Mouse (Mus musculus) layer of hippocampus, adult 11-12 months (tissue): ENCODE data around the gene Vps37b.

Experiments used
- DNase-seq: peaks from one replicate; pipeline ENCODE4 v3.0.0; 2022; ENCODE audit warnings: low spot score

Vps37b gene

DNA sequence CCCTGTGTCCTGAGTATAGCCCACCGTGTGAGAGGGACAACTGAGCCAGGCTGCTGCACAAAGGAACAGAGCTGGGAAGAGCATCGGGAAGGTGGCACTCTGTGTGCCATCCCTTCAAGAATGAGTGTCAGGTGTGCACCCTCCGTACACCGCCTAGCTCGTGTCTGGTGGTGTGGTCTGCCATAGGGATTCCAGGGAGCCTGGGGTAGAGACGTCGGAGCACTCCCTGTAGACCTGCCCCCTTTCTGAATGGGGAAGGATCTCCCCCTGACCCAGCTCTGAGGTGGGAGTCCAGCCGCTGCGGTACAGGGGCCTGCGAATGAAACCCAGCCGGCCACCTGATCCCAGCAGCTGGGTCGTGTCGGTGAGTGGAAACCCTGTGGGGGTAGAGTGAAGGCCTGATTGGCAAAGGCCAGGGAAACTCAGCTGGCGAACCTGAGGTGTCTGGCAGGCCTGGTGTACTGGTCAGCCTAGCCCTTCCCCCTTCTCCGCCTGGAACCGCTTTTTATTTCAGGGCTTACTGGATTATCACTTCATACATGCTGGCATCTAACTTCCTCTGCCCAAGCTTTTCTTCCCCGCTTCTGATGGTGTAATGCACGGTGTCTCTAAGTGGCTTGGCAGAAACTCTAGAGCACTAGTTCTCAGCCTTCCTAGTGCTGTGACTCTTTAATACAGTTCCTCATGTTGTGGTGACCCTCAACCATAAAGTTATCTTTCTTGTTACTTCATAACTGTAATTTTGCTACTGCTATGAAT lies 52.7 kb downstream of the Vps37b start:
- DNase-seq, result no peak

DNA sequence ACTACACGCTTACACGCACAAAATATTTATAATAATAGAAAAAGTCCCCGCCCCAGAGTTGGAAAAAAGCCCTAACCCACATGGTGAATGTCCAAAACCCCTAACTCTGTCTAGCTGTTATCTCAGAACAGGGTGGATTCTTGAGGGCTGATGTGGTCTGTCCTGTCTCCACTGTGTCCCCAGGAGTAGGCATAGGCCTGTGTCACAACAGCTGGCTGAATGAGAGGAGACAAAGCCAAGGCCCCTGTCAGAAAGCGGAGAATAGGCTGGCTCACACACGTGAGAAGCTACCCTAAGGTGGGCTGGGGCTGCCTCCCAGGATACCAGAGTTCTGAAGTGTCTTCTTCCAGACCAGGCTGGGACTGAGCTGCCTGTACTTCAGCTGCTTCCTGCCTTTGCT lies 53.9 kb downstream of the Vps37b start:
- no peak for DNase-seq

DNA sequence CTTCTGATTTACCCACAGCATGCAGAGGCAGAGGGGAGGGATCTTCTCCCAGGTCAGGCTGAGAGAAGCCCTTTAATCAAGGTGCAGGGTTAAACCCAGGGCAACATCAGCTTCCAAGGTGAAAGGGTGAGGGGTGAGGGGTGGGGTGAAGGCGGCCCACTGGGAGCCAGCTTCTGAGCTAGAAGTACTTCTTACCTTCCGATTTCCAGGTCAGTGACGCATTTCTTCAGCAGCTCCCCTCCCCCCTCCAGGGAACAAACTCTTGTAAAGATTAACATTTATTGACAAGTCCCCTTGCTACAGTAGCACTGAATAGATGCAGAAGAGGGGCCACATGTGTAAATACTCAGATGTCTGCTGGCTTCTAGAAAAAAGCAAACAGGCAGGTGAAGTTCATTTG lies 54.8 kb downstream of the Vps37b start:
- no peak for DNase-seq

DNA sequence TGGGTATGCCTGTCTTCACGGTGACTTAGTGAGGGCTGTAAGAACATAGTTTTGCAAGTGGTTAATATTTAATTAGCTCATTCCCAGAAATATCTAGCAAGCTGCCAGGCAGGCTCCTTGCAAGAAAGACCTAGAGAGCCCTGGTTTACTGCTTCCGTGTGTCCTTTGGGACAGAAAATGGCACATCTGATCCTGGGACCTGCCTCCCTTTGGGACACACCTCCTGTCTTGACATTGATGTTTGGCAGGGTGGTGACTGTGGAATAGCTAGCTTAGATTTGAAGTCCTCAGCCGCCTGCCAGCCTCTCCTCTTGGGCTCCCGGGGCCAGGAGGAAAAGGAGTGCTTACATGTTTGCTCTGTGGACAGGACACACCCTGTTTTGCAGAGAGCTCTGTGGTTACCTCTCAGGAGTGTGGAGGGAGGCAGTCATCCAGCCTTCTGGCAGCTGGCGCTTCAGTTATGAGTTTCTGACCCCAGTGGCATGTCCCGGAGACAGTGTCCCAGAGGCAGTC lies 56.3 kb downstream of the Vps37b start:
- no peak for DNase-seq

DNA sequence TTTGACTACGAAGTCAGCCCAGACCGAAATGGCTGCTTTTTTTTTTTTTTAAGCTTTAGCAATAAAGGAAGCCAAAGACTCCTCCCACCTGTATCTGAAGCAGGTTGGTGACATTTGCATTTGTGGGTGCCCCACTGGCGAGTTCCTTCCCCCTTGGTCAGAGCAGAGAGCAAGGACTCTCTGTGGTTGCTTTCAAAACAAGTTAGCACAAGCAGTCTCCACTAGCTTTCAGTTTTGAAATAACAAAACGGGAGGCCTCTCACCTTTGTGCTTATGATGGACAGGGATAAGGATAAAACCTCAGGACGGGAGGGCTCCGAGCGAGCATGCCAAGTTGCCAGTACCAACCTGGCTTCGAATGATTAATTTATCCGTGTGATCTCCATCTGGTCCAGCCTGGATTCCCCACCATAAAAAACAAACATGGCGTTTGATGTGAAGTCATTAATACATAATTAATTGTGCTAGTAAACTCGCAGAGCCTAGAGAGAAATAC lies 57.4 kb downstream of the Vps37b start:
- DNase-seq, result no peak

DNA sequence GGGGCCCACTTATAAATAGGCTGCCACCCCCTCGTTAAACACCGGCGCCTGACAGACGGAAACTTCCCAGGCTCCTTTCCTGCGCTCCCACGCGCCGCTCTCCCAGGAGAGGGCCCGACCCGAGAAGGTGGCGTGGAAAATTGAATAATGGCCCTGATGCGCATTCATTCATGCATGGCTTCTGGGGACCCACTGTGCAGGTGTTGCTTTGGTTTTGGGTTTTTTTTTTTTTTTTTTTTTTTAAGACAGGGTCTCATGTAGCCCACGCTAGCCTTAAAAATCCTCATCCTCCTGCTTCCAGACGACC lies 57.9 kb downstream of the Vps37b start:
- DNase-seq, result no peak

DNA sequence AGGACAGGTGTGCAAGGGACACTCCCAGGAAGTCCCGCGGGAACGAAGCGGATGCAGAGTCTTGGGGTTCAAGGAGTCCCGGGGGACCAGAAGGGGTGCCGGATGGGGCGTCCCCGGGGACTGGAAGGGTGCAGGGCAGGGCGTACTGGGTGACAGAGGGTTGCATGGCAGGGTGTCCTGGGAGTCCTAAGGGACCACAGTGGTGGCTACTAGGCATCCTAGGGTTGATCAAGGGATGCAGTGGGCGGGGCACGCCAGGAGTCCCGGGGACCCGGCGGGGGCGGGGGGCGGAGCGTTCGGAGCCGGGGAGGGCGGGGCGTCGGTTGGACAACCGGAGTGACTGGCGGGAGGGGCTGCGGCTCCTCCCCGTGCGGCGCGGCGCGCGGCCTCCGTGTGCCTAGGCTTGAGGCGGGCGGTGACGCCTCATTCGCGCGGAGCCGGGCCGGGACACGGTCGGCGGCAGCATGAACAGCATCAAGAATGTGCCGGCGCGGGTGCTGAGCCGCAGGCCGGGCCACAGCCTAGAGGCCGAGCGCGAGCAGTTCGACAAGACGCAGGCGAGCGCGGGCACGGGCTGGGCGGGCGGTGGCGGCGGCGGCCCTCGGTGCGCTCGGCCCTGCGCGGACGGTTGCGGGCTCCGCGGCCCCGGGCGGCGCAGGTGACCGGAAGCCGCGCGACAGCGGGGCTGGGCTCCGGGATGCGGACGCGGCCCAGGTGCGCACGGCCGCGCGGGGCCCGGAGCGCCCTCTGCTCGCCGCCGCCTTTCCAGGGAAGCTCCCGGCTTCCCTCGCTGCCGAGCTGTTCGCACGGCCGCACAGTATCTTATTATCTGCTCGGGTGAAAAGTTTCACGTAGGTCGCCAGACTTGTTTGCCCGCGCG lies 58.5 kb downstream of the Vps37b start, which contains the start of gene Hip1r:
Gene Hip1r (plus strand): TSS at position 330 of the 880 bp plus-strand sequence.
- peak; percentile 64 for DNase-seq

DNA sequence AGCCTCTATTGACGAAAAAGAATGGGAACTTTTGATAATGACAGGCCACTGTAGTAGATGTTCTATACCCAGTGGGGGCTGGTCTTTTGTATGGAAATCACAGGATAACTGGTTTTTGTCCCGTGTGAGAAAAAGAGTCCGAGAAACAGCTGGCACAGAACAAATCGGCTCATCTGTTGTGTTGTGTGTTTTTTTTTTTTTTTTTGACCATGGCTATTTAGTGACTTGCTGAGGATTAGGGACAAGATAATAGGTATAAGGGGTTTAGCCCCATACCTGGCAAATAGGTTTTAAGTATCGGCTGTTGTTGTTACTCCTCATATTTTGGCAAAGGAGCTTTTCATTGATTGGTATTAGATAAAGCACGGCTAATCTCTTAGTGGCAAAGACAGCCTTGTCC lies 59.6 kb downstream of the Vps37b start:
- DNase-seq, result no peak

DNA sequence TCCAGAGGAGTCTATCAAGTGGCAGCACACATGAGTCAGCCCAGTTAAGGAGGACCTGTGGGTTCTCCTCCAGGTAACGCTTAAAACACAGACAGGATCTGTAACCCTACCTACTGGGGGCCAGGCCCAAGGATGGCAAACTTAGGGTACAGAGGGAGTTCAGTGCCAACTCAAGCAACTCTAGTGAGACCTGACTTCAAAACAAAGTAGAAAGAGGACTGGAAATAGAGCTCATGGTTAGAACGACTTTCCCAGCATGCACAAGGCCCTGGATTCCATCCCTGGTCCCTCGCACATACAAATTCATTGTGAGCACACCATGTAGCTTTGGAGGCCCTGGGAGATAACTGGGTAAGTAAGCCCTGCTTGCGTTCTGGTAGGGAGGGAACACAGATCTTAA lies 61.5 kb downstream of the Vps37b start:
- DNase-seq, result no peak

DNA sequence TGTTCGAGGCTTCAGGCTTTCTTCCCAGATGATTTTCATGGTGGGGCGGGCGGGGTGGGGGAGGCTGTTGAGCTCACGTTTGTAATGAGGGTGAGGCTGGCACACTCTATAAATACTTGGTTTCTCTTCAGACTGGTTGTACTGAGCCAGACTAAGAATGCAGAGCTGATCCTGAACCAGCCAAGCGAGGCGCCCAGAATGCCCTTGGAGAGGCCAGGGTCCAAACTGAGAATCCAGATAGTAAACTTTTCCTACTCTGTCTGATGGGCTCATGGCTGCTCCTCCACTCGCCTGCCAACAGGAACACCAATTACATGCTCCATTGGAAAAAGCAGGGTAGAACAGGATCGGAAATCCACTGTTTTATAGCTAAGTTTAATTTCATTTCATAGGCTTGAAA lies 62.9 kb downstream of the Vps37b start:
- no peak for DNase-seq

DNA sequence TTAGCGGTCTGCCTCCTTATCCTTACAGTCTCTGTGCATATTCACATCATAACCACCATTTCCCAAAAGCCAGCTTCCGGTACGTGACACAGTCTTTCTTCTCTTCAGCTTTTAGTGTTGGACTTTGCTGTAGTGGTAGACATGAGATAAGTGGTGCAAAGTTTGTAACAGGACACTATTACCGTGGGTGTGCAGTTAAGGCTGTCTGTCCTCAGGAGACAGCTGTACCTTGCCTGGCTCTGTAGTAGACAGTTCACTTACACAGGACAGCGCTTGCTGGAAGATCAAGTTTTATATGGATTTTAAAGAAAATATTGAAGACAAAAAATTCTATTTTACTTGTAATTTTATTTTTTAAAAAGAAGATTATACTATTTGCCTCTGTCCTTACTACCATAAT lies 63.6 kb downstream of the Vps37b start:
- no peak for DNase-seq

DNA sequence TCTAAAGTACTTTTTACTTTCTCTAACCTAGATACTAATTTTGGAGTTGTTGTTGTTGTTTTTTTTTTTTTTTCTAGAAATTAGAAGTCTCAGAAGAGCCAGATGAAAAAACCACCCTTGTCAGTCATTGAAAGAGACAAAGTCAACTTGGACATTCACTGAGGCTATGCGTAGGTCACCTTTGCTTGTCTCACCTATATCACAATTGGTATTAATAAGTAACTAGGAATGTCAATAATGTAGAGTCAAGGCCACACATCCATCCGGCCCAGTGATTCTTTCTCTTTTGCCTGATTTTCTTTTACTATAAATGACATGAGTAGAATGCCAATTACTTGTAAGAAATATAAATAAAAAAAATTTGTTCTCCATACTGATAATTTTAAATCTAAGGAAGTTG lies 65.3 kb downstream of the Vps37b start:
- no peak for DNase-seq

DNA sequence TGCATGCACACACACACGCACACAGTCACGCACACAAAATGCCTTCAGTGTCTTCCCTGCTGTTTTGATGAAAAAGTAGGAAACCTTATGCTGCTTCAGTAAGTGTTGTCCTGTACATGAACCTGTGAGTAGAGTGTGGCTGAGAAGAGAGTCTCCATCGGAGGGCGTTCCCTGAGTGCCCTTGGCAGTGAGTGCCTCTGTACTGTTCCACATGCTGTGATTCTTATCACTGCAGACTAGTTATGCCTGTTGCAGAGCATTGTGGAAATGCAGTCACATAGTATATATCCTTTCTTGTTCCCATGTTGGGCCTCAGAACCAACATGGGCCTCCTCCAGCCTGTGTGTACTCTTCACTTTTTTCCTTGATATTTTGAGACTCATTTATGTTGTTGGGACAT lies 67.9 kb downstream of the Vps37b start:
- DNase-seq, result no peak

DNA sequence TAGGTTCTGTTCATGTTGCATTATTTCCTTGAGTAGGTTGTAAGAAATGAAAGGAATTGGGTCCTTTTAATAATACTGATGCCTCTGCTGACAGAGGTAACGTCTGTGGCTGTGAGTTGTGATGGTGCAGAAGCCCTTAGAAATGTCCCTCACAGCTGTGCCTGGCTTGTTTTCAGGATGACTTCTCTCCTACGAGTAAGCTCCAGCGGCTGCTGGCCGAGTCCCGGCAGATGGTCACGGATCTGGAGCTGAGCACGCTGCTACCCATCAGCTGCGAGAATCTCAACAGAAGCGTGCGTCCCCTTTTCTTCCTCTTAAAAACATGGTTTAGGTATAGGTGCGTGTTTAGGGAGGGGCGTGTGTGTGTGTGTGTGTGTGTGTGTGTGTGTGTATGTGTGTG lies 71.0 kb downstream of the Vps37b start:
- DNase-seq, result no peak

DNA sequence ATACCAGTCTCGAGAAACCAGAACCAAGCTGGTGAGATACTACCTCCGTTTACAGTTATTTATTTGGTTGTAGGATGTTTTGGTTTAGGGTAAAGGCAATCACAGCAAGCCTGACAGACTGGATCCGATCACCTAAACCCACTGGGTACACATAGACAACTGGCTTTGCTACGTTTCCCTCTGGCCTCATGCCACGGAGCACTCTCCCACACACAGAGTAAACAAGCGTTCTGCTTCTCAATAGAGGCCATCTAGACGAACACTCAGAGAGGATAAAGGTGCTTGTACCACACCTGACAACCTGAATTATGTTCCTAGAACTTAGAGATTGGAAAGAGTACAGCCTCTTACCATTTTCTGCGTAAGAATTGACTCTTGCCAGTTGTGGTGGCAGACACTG lies 71.9 kb downstream of the Vps37b start:
- DNase-seq, result no peak

DNA sequence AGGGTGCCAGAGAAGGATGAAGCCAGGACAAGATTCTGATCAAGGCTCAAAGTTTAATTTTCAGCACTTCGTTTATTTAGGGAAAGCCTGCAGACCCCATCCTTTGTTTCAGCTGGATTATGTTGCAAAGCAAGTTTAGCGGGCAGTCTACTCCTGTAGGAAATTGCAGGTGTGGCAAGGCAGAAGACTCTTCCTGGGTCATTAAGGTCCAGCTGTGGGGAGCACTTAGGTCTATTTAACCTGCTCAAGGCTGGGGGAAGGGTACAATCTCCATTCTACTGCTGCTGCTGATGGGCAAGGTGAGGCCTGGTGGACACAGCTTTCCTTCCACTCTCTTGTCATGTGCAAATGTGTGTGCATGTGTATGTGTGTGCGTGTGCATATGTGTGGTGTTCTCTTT lies 73.1 kb downstream of the Vps37b start:
- no peak for DNase-seq

DNA sequence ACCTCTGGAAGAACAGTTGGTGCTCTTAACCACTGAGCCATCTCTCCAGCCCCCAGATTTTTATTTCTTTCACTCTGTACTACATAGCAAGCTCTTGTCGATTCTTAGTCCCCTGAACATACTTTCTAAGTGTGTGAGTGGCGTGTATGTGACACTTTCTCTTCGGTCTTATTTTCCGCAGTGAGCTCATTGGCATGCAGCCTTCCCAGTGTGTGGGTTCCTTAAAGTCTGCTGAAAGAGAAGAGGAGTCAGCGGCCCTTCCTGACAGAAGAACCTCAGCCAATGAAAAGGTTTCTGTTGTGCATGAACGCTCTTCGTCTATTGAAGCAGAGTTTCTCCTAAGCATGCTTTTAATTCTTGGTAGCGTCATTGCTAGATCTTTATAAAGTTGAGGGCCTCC lies 74.9 kb downstream of the Vps37b start:
- no peak for DNase-seq
